Mouse (Mus musculus): ENCODE results near the gene Dolpp1.

GRCm38 (mm10) chr2:30408452-30409100 is 16.5 kb downstream of the Dolpp1 start:
- no peak for TF ChIP-seq CTCF (IDR thresholded peaks at IDR 0.05; ENCODE audit: low read depth)
- TF ChIP-seq EP300 (IDR thresholded peaks at IDR 0.05; ENCODE audit: low read depth), result no peak

All from liver, postnatal 0 days (tissue).